Mouse (Mus musculus) embryonic facial prominence, embryonic 15.5 days (tissue): ENCODE results near the gene Sde2. TPM values are rescaled to one million over a fixed set of nuclear protein-coding genes. Genes with fewer than 3 reads are reported as not detected.

Experiments
- ATAC-seq: fragments of 200-750 bp; cut with Nextera tagmentation; 2 replicates; pipeline ENCODE4 v1.8.0; 2017; ENCODE audit warnings: low read depth, moderate TSS enrichment; ENCODE audit not compliant: insufficient number of reproducible peaks, low FRiP score, low TSS enrichment
- H3K27ac ChIP-seq: fragments of 300-500 bp; sonication (generic); replicated peaks from 2 replicates; pipeline ENCODE4 v1.5.1; 2015; ENCODE audit warnings: mild to moderate bottlenecking, inconsistent platforms
- H3K27me3 ChIP-seq: fragments of 300-500 bp; sonication (generic); 2 replicates; pipeline ENCODE4 v1.6.1; 2015; ENCODE audit warnings: inconsistent platforms
- H3K36me3 ChIP-seq: fragments of 300-500 bp; sonication (generic); 2 replicates; pipeline ENCODE4 v1.6.1; 2015; ENCODE audit warnings: mild to moderate bottlenecking, inconsistent platforms
- H3K4me1 ChIP-seq: fragments of 300-500 bp; sonication (generic); 2 replicates; pipeline ENCODE4 v1.6.1; 2015; ENCODE audit warnings: inconsistent platforms
- H3K4me2 ChIP-seq: fragments of 300-500 bp; sonication (generic); replicated peaks from 2 replicates; pipeline ENCODE4 v1.6.1; 2015; ENCODE audit warnings: mild to moderate bottlenecking, inconsistent platforms
- H3K4me3 ChIP-seq: fragments of 300-500 bp; sonication (generic); replicated peaks from 2 replicates; pipeline ENCODE4 v1.5.1; 2015; ENCODE audit warnings: mild to moderate bottlenecking, inconsistent platforms
- H3K9ac ChIP-seq: fragments of 300-500 bp; sonication (generic); 2 replicates; pipeline ENCODE4 v1.6.1; 2015; ENCODE audit warnings: inconsistent platforms
- H3K9me3 ChIP-seq: fragments of 300-500 bp; sonication (generic); replicated peaks from 2 replicates; pipeline ENCODE4 v1.6.1; 2016; ENCODE audit warnings: inconsistent platforms
- WGBS: fragments of 180-500 bp; shearing (Covaris S2); methylation state at CpG from one replicate; pipeline ENCODE4 v1.1.7; 2015; 5-methylcytosine and 5-hydroxymethylcytosine counted together
- polyA plus RNA-seq: library from polyadenylated mRNA; unstranded; fragments of >200 nt; fragmentation: Nextera tagmentation; extraction: Ambion mirVana; gene quantifications from 2 replicates; pipeline ENCODE4 v1.2.1, GENCODE M21; 2015

The Sde2 gene
- polyA plus RNA-seq, 1 experiment from 2014 or later, result 37.5 TPM

- Histone ChIP-seq H3K9ac (no peak overlapping the region), H3K27ac (peak overlapping the region; percentile 99), H3K27me3 (no peaks in the 10 kb centered on the region), H3K4me3 (0 out of 2 replicates have a peak overlapping the region, but pooled peaks have one; percentile 1), H3K4me1 (peaks cover 23% of the 10 kb centered on the region), H3K9me3 (no peaks in the 10 kb centered on the region), H3K36me3 (no peaks in the 10 kb centered on the region; the same call in 1 of the 2 replicates), H3K4me2 (peak overlapping the region; percentile 25; the same call in 1 of the 2 replicates)
- WGBS, result 30% methylated on average over 12 of the region's 12 CpGs
- ATAC-seq, result no peak
Observed at GRCm38 (mm10) chr1:180815371-180816024, 35.4 kb upstream of the Sde2 start.

DNA sequence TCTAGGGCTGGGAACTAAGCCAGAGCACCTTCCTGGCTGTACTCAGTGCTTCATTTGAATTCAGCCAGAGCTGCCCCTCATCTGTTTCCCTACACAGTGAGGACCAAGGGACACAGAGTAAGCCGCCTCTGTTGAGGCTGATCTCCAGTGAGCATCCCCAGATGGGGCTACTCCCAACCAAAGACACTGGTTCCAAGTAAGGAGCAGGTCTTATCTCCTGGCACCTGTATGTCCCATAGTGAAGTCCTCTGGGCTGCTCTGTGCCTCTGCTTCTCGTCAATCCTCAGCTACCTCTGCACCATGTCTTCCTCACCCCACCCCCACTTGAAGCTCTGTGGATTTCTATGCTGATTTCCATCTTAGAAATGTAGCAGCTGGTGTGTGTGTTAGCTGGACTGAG, 32.9 kb upstream of the Sde2 start:
- Histone ChIP-seq H3K4me3 (no peak overlapping the region), H3K27me3 (no peaks in the 10 kb centered on the region), H3K4me2 (no peak overlapping the region), H3K9ac (no peak overlapping the region), H3K36me3 (no peaks in the 10 kb centered on the region), H3K9me3 (no peaks in the 10 kb centered on the region), H3K27ac (no peak overlapping the region), H3K4me1 (peaks cover 19% of the 10 kb centered on the region)
- no peak for ATAC-seq
- 72% methylated on average over 2 of the region's 2 CpGs for WGBS

GRCm38 (mm10) chr1:180821101-180821500, 29.8 kb upstream of the Sde2 start:
- no peak overlapping the region for H3K27ac ChIP-seq
- H3K4me3 ChIP-seq, result no peak overlapping the region
- H3K9ac ChIP-seq, result no peak overlapping the region
- peaks cover under 1% of the 10 kb centered on the region; the same call in 1 of the 2 replicates for H3K4me1 ChIP-seq
- H3K4me2 ChIP-seq, result no peak overlapping the region
- no peaks in the 10 kb centered on the region for H3K27me3 ChIP-seq
- no peaks in the 10 kb centered on the region for H3K9me3 ChIP-seq
- ATAC-seq, result no peak
- no peaks in the 10 kb centered on the region for H3K36me3 ChIP-seq
- WGBS, result 78% methylated on average over 6 of the region's 6 CpGs

GRCm38 (mm10) chr1:180822276-180822675, 28.7 kb upstream of the Sde2 start:
- Histone ChIP-seq H3K4me1 (no peaks in the 10 kb centered on the region), H3K27ac (no peak overlapping the region), H3K9ac (no peak overlapping the region), H3K27me3 (no peaks in the 10 kb centered on the region), H3K4me2 (no peak overlapping the region), H3K36me3 (no peaks in the 10 kb centered on the region), H3K9me3 (no peaks in the 10 kb centered on the region), H3K4me3 (no peak overlapping the region)
- ATAC-seq, result no peak
- 80% methylated on average over 5 of the region's 5 CpGs for WGBS

- no peak for ATAC-seq
- H3K9me3 ChIP-seq, result no peaks in the 10 kb centered on the region
- H3K27me3 ChIP-seq, result no peaks in the 10 kb centered on the region
- H3K9ac ChIP-seq, result no peak overlapping the region
- H3K4me3 ChIP-seq, result no peak overlapping the region
- WGBS, result 70% methylated on average over 3 of the region's 3 CpGs
- no peaks in the 10 kb centered on the region for H3K36me3 ChIP-seq
- H3K27ac ChIP-seq, result no peak overlapping the region
- H3K4me1 ChIP-seq, result no peaks in the 10 kb centered on the region
- H3K4me2 ChIP-seq, result no peak overlapping the region
Observed at GRCm38 (mm10) chr1:180823716-180824115, 27.2 kb upstream of the Sde2 start.

DNA sequence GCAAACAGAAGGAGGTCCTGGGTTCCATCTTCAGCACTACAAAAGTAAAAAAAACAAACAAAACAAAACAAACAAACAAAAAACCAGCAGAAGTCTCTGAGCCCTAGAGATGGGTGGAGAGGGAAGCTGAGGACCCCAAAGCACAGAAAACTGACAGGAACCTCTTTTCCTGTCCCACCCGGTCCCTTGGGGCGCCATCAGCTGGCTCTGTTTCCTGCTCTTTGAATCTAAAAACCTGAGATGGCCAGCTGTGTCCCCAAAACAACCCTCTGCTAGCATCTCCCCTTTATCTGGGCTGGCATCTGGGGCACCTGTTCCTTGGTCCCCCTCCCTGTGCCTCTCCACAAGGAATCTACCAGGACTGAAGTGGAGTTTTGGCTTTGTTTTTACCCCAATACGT, 26.2 kb upstream of the Sde2 start:
- Histone ChIP-seq H3K4me2 (no peak overlapping the region), H3K4me1 (0 out of 2 replicates have a peak, but pooled peaks cover under 1% of the 10 kb centered on the region), H3K27ac (no peak overlapping the region), H3K9ac (no peak overlapping the region), H3K36me3 (no peaks in the 10 kb centered on the region), H3K4me3 (no peak overlapping the region), H3K27me3 (no peaks in the 10 kb centered on the region), H3K9me3 (no peaks in the 10 kb centered on the region)
- ATAC-seq, result no peak
- WGBS, result 75% methylated on average over 3 of the region's 3 CpGs

DNA sequence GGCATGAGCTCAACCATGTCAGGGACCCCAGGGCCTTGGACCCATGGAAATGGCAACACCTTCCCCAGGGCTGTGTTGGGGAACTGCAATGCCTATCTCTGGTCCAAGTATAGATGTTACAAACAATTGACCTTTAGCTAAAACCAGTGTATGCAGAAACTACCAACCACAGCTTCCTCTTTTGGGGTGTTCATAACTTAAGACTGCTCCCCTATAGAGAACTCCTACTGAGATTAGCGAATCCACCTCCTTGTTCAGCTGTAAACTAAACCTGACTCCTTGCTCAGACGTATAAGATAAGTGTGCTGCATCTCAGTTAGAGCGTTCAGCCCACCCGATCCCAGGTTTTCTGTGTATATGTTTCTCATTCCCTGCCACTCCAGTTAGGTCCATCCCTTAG, 24.3 kb upstream of the Sde2 start:
- Histone ChIP-seq H3K4me1 (0 out of 2 replicates have a peak, but pooled peaks cover 8% of the 10 kb centered on the region), H3K36me3 (no peaks in the 10 kb centered on the region), H3K4me3 (no peak overlapping the region), H3K9ac (no peak overlapping the region), H3K4me2 (no peak overlapping the region), H3K27me3 (no peaks in the 10 kb centered on the region), H3K9me3 (no peaks in the 10 kb centered on the region), H3K27ac (no peak overlapping the region)
- WGBS, result 82% methylated on average over 4 of the region's 4 CpGs
- no peak for ATAC-seq

- no peaks in the 10 kb centered on the region for H3K27me3 ChIP-seq
- no peaks in the 10 kb centered on the region for H3K9me3 ChIP-seq
- WGBS, result 73% methylated on average over 11 of the region's 11 CpGs
- no peak for ATAC-seq
- H3K4me1 ChIP-seq, result 0 out of 2 replicates have a peak, but pooled peaks cover 8% of the 10 kb centered on the region
- no peak overlapping the region for H3K4me3 ChIP-seq
- peak overlapping the region; percentile 72; the same call in 1 of the 2 replicates for H3K27ac ChIP-seq
- H3K36me3 ChIP-seq, result no peaks in the 10 kb centered on the region
- H3K9ac ChIP-seq, result no peak overlapping the region
- H3K4me2 ChIP-seq, result peak overlapping the region; percentile 21
Observed at GRCm38 (mm10) chr1:180829775-180830174, 21.2 kb upstream of the Sde2 start.

GRCm38 (mm10) chr1:180830175-180830574, 20.8 kb upstream of the Sde2 start:
- Histone ChIP-seq H3K4me1 (0 out of 2 replicates have a peak, but pooled peaks cover 8% of the 10 kb centered on the region), H3K4me3 (no peak overlapping the region; the same call in 1 of the 2 replicates), H3K27me3 (no peaks in the 10 kb centered on the region), H3K9ac (no peak overlapping the region), H3K36me3 (no peaks in the 10 kb centered on the region), H3K27ac (peak overlapping the region; percentile 72), H3K4me2 (peak overlapping the region; percentile 21), H3K9me3 (no peaks in the 10 kb centered on the region)
- 75% methylated on average over 11 of the region's 11 CpGs for WGBS
- ATAC-seq, result no peak

DNA sequence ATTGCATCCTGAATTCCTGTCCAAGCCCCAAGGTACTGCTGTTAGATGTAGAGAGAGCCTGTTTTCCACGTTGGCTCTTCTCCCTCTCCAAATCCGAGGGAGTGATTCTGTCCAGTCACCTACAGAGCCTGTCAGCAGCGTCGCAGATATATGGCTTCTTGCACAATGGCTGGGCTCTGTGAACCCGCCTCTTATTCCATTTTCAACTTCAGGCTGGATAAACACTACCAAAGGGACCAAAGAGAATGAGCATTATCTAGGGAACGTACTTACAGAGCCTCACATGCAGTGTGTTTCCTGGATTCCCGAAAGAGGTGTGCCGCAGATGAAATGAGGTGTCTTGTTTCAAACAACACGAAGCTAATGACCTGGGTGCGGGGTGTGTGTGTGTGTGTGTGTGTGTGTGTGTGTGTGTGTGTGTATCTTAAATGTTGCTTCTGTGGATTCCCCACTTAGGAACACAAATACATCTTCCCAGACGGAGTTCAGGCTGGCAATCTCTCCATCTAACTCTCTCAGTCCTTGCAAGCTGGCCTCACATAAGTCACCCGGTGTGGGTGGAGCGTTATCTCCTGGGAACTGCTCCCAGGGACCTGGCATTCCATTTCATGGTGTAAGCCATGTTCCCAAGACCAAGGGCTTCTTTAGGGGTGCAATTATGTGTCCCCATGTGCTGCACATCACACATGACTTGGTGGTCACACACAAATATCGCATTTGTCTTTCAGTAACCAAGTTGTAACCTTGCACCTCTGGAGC, 20.2 kb upstream of the Sde2 start:
- Histone ChIP-seq H3K9ac (no peak overlapping the region), H3K4me3 (no peak overlapping the region; the same call in 1 of the 2 replicates), H3K36me3 (no peaks in the 10 kb centered on the region), H3K27ac (peak overlapping the region; percentile 72), H3K4me1 (0 out of 2 replicates have a peak, but pooled peaks cover 8% of the 10 kb centered on the region), H3K27me3 (no peaks in the 10 kb centered on the region), H3K9me3 (no peaks in the 10 kb centered on the region), H3K4me2 (peak overlapping the region; percentile 21)
- WGBS, result 46% methylated on average over 14 of the region's 14 CpGs
- ATAC-seq, result 0 out of 2 replicates have a peak, but pooled peaks have one; percentile 12

GRCm38 (mm10) chr1:180835273-180836015, 15.5 kb upstream of the Sde2 start:
- ATAC-seq, result no peak
- H3K36me3 ChIP-seq, result no peaks in the 10 kb centered on the region

More at GRCm38 (mm10) chr1:180835273-180836015, 15.5 kb upstream of the Sde2 start:
- H3K27ac ChIP-seq, result no peak overlapping the region
- H3K9me3 ChIP-seq, result no peaks in the 10 kb centered on the region
- no peak overlapping the region for H3K4me2 ChIP-seq
- H3K4me1 ChIP-seq, result 0 out of 2 replicates have a peak, but pooled peaks cover under 1% of the 10 kb centered on the region
- 80% methylated on average over 10 of the region's 10 CpGs for WGBS
- H3K4me3 ChIP-seq, result no peak overlapping the region
- H3K27me3 ChIP-seq, result no peaks in the 10 kb centered on the region
- no peak overlapping the region for H3K9ac ChIP-seq
